Mouse (Mus musculus) liver, embryonic 14.5 days (tissue): ENCODE results near the gene Gimap9. TPM values are rescaled to one million over a fixed set of nuclear protein-coding genes. Genes with fewer than 3 reads are reported as not detected.

Source experiments
- ATAC-seq: fragments of 200-750 bp; cut with Nextera tagmentation; 2 replicates; pipeline ENCODE4 v1.8.0; 2017; ENCODE audit warnings: moderate number of reproducible peaks, mild to moderate bottlenecking, moderate library complexity; ENCODE audit not compliant: insufficient read depth
- DNase-seq, 3 experiments: peaks; one replicate each; pipeline ENCODE4 v3.0.0-alpha.2; 2012 to 2013; ENCODE audit warnings: low read depth in 3 of 3, low spot score in 3 of 3
- H3K27ac ChIP-seq: fragments of 300-500 bp; sonication (generic); 2 replicates; pipeline ENCODE4 v1.5.1; 2014; ENCODE audit warnings: moderate library complexity, mild to moderate bottlenecking, control low read depth, inconsistent platforms
- H3K27me3 ChIP-seq: fragments of 300-500 bp; sonication (generic); 2 replicates; pipeline ENCODE4 v1.6.1; 2014; ENCODE audit warnings: mild to moderate bottlenecking, low read length, moderate library complexity; ENCODE audit not compliant: control insufficient read depth, insufficient read depth
- H3K36me3 ChIP-seq: fragments of 300-500 bp; sonication (generic); replicated peaks from 2 replicates; pipeline ENCODE4 v1.6.1; 2014; ENCODE audit warnings: low read depth; ENCODE audit not compliant: control insufficient read depth, insufficient read depth
- H3K4me1 ChIP-seq, 2 experiments: fragments of 200-500 bp in 1 of 2; fragments of 300-500 bp in 1 of 2; sonication (generic) in 1 of 2; replicated peaks; 2 replicates each; pipeline ENCODE4 v1.6.1; 2012 to 2014; ENCODE audit warnings: antibody characterized with exemption in 1 of 2, inconsistent platforms in 1 of 2, low read length in 1 of 2; ENCODE audit not compliant: control insufficient read depth in 2 of 2, insufficient read depth in 2 of 2
- H3K4me2 ChIP-seq: fragments of 300-500 bp; sonication (generic); 2 replicates; pipeline ENCODE4 v1.6.1; 2014; ENCODE audit warnings: low read depth, mild to moderate bottlenecking, control low read depth, moderate library complexity
- H3K4me3 ChIP-seq, 2 experiments: fragments of 200-500 bp in 1 of 2; fragments of 300-500 bp in 1 of 2; sonication (generic) in 1 of 2; 2 replicates each; pipeline ENCODE4 v1.5.1; 2012 to 2014; ENCODE audit warnings: low read depth in 2 of 2, low read length in 2 of 2, mild to moderate bottlenecking in 2 of 2, control low read depth in 1 of 2, inconsistent platforms in 1 of 2, moderate library complexity in 1 of 2; ENCODE audit not compliant: insufficient read depth in 1 of 2
- H3K9ac ChIP-seq: fragments of 300-500 bp; sonication (generic); replicated peaks from 2 replicates; pipeline ENCODE4 v1.6.1; 2014; ENCODE audit warnings: mild to moderate bottlenecking, control low read depth, moderate library complexity
- H3K9me3 ChIP-seq: fragments of 300-500 bp; sonication (generic); 2 replicates; pipeline ENCODE4 v1.6.1; 2016; ENCODE audit warnings: low read length, mixed read lengths; ENCODE audit not compliant: control insufficient read depth
- CTCF ChIP-seq: IDR thresholded peaks from 2 replicates; pipeline ENCODE4 v1.5.1; 2016; ENCODE audit warnings: antibody characterized with exemption, low read depth, control low read depth
- EP300 ChIP-seq: IDR thresholded peaks from 2 replicates; pipeline ENCODE4 v1.6.1; 2016; ENCODE audit warnings: antibody characterized with exemption, low read depth
- WGBS: fragments of 180-500 bp; shearing (Covaris S2); extraction: QIAGEN DNeasy Blood & Tissue Kit; methylation state at CpG from one replicate; pipeline ENCODE4 v1.1.7; 2014; ENCODE audit not compliant: insufficient replicate concordance; 5-methylcytosine and 5-hydroxymethylcytosine counted together
- polyA plus RNA-seq, 2 experiments: library from polyadenylated mRNA; depleted of rRNA in 1 of 2; stranded (reverse) in 1 of 2; unstranded in 1 of 2; fragments of >200 nt; fragmentation: Nextera tagmentation in 1 of 2; extraction: Ambion mirVana in 1 of 2; gene quantifications; 2 replicates each; pipeline versions ENCODE4 v1.2.1 to v1.2.3; 2012 to 2014

Gene Gimap9
- 3.9 and 7.2 TPM in 2 replicates for polyA plus RNA-seq (2012; rRNA removed)
- 8.0 and 10.6 TPM in 2 replicates for polyA plus RNA-seq (2014; fragmentation: Nextera tagmentation; extraction: Ambion mirVana)

DNA sequence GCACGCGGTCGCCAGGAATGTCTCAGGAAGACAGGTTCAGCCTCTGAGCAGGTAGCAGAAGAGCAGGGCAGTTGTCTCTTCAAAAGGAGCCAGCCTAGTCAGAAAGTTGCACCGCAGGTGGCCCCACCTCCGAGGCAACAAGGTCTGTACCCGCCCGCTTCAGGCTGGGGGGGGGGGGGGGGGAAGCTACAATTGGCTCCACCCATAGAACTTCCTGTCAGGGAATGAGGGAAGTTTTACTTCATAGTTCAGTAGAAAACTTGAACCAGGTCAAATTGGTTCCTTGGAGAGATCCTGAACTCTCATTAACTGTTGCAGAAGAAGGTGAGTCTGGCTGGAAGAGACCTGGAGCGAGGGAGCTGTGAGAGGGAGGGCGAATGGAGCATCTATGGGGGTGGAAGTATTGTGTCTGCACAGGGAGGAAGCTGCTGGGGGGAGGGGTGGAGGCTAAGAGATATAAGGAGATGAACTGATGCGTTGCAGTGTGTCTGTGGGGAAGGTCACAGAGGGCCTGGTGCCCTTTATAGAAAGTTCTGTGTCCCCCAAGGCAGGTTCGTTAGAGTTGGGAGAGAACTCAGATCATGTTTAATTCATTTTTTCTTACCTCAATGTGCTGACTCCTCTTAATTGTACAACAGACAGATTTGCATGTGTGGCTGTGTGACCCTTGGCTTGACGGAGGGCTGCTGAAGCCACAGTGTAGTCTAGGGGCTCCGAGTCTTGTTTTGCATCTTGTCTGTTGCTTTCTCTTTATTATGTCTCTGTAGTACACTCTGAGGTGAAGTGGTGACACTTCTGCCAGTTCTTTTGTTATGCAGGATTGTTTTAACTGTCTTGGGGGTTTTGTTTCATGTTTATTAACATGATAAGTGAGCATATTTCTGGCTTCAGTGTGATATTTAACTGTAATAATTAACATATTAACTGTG, at the start of gene Gimap9:
Gene Gimap9, plus strand, starts transcription at position 199 of the 929 bp plus-strand sequence.
- DNase-seq: peak in 2 of 3 experiments; percentile 45 to 49
- 5% methylated on average over 13 of the region's 13 CpGs for WGBS

DNA sequence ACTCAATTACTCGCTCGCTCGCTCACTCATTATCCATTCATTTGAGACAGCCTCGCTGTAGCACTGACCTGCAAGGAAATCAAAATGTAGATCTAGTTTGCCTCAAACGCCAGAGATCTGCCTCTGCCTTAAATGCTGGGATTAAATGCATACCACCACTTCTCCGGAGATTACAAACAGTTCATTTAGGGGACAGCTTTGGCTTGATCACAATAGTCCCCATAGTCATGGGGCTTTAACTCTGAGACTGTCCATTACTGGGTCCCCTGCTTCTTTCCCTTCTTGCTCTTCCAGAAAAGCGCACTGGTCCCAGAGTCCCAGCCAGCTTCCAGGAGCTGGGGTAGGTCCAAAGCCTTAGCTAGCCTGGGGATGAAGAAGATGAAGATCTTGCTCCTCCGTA, 49.5 kb upstream of the Gimap9 start, which contains the start of gene AI854703:
Gene AI854703, plus strand, starts transcription at position 301 of the 400 bp plus-strand sequence.
- Histone ChIP-seq H3K27ac (no peak within 1 kb of the TSS), H3K27me3 (peaks cover 10% of the 10 kb centered on the region), H3K4me3 (peak within 1 kb of the TSS; percentile 32 to 44), H3K4me1 (no peaks in the 10 kb centered on the region), H3K36me3 (no peaks in the 10 kb centered on the region), H3K4me2 (peak within 1 kb of the TSS; percentile 64), H3K9me3 (no peaks in the 10 kb centered on the region), H3K9ac (no peak within 1 kb of the TSS)
- WGBS: 48% methylated on average over 8 of the region's 8 CpGs
- ATAC-seq (no peak), DNase-seq (no peak)
- TF ChIP-seq EP300: no peak

More for the DNA sequence above, at the start of gene Gimap9:
- H3K27me3 ChIP-seq: no peaks in the 10 kb centered on the region
- H3K4me2 ChIP-seq: peak within 1 kb of the TSS; percentile 66
- H3K27ac ChIP-seq: no peak within 1 kb of the TSS
- TF ChIP-seq EP300: no peak
- peak within 1 kb of the TSS; percentile 56 to 89 for H3K4me3 ChIP-seq
- H3K36me3 ChIP-seq: no peaks in the 10 kb centered on the region
- no peaks in the 10 kb centered on the region for H3K9me3 ChIP-seq
- H3K4me1 ChIP-seq: peaks cover 0 to 18% of the 10 kb centered on the region in 2 experiments; a peak in 2 of 4 replicates
- peak within 1 kb of the TSS; percentile 46 for H3K9ac ChIP-seq
- peak; percentile 84 for ATAC-seq

DNA sequence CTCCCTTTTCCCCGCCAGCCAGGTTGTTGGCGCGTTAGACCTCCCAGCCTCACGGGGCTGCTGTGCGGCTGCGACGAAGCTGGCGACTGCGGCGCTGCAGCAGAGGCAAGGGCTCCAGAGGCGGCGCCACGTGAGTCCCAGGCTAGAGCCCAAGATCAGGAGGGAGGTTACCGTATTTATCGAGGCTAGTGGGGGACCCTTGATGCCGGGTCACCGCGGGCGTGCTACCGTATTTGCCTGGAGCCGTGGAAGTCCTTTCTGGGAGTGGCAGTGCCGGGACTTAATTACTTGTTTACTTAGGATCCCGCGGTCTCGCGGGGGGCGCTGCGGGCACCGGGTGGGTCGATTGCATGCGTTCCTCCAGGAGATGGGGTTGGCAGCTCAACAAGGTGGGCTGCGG, 48.9 kb upstream of the Gimap9 start:
- H3K27me3 ChIP-seq: peaks cover 10% of the 10 kb centered on the region
- no peaks in the 10 kb centered on the region for H3K36me3 ChIP-seq
- under 1% methylated on average over 32 of the region's 32 CpGs for WGBS
- H3K9me3 ChIP-seq: no peaks in the 10 kb centered on the region
- TF ChIP-seq CTCF: peak; percentile 15; the same call in 1 of the 2 replicates
- TF ChIP-seq EP300: no peak
- ATAC-seq (no peak), DNase-seq (no peak)
- H3K4me1 ChIP-seq: no peaks in the 10 kb centered on the region
- peak overlapping the region; percentile 32 to 44 for H3K4me3 ChIP-seq
- H3K4me2 ChIP-seq: peak overlapping the region; percentile 64
- no peak overlapping the region for H3K27ac ChIP-seq
- H3K9ac ChIP-seq: no peak overlapping the region

DNA sequence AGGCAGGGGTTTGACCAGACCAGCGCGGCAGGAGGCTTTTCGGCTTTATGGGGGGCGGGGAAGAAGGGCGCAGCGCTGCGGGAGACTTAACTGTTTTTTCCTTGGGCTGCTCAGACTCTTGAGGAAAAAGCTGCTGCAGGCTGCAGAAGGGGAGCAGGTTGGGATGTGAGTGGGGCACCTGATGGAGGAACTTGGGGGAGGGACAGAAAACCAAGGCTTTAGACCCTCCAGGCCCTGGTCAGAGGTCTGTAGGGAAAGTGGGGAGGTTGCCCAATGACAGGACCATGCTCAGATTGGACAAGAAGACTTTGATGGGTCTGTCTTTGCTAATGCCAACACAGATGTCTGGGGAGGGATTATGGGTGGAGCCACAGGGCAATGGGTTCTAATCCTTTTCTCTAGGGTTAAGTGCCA, 48.4 kb upstream of the Gimap9 start:
- Histone ChIP-seq H3K9me3 (no peaks in the 10 kb centered on the region), H3K4me3 (peak overlapping the region in 1 of 2 experiments; percentile 32; a peak in 2 of 4 replicates), H3K27me3 (peaks cover 10% of the 10 kb centered on the region), H3K4me1 (no peaks in the 10 kb centered on the region), H3K36me3 (no peaks in the 10 kb centered on the region), H3K27ac (no peak overlapping the region), H3K4me2 (peak overlapping the region; percentile 64), H3K9ac (no peak overlapping the region)
- DNase-seq: no peak
- ATAC-seq: no peak
- 4% methylated on average over 7 of the region's 7 CpGs for WGBS
- TF ChIP-seq EP300 (no peak), CTCF (no peak)

DNA sequence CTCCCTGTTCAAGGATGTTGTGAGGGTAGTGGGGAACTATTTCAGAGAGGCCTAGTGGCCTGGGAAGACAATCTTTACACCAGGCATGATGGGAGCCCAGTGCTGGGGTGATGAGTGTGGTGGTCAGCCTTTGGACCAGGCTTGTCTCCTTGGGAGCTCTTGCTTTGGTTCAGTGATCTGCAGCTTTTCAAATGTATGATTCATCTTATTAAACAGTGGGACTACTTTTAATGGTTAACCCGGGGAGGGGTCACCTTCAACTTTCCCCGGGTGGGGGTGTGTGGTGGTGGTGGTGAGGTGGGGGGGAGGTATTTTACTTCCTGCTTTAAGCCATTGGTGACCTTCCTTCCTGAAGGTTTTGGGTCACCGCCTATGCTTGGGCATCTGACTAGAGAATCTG, 47.6 kb upstream of the Gimap9 start:
- no peak for ATAC-seq
- 52% methylated on average over 3 of the region's 3 CpGs for WGBS

More for the DNA sequence above, 47.6 kb upstream of the Gimap9 start:
- no peak overlapping the region for H3K27ac ChIP-seq
- TF ChIP-seq EP300: no peak
- TF ChIP-seq CTCF: no peak
- H3K36me3 ChIP-seq: no peaks in the 10 kb centered on the region
- no peak overlapping the region for H3K4me3 ChIP-seq
- H3K4me2 ChIP-seq: no peak overlapping the region
- H3K4me1 ChIP-seq: no peaks in the 10 kb centered on the region
- no peaks in the 10 kb centered on the region for H3K9me3 ChIP-seq
- peaks cover 10% of the 10 kb centered on the region for H3K27me3 ChIP-seq
- H3K9ac ChIP-seq: no peak overlapping the region
- DNase-seq: no peak
